ENCODE assay signal across 22 mouse cellular contexts in genomic region chr17:10552295-10553056, GRCm38 (mm10).
DNase-seq lines count a peak whose midpoint lies in the region; ATAC-seq and TF ChIP-seq lines count a peak whose summit lies in the region.
"Had no signal": no experiment of that assay in that cellular context is flagged by ENCODE, and none has a peak within 500 bp of the region (broad histone marks: within the 10 kb centered on the region; RNA-seq: fewer than 3 reads in every experiment).

No protein-coding gene starts in this region.

- H3K79me2 ChIP-seq in myocyte (ENCODE audit: control insufficient read depth, insufficient read depth): no peaks in the 10 kb centered on the region

- H3K27me3 ChIP-seq in forebrain, embryonic 10.5 days (ENCODE audit: poor library complexity, severe bottlenecking): no peaks in the 10 kb centered on the region
- no peaks in the 10 kb centered on the region for H3K27me3 ChIP-seq in forebrain, embryonic 11.5 days (ENCODE audit: control insufficient read depth, insufficient read depth, low read length)
- H3K27me3 ChIP-seq in myocyte (ENCODE audit: control insufficient read depth, insufficient read depth, insufficient read length): no peaks in the 10 kb centered on the region
- H3K27me3 ChIP-seq: CH12.LX; embryonic facial prominence, embryonic 15.5 days; heart, embryonic 13.5 days; hindbrain, embryonic 13.5 days had no signal

- H3K4me3 ChIP-seq in forebrain, embryonic 10.5 days: no peak overlapping the region
- no peak overlapping the region for H3K4me3 ChIP-seq in forebrain, embryonic 11.5 days (ENCODE audit: low read depth, low read length)
- no peak overlapping the region for H3K4me3 ChIP-seq in myocyte
- H3K4me3 ChIP-seq: embryonic facial prominence, embryonic 15.5 days; erythroblast, embryonic 14.5 days; forebrain, embryonic 13.5 days; heart, embryonic 13.5 days; hindbrain, embryonic 13.5 days had no signal

- no peaks in the 10 kb centered on the region for H3K4me1 ChIP-seq in forebrain, embryonic 10.5 days
- no peaks in the 10 kb centered on the region for H3K4me1 ChIP-seq in forebrain, embryonic 11.5 days (replicated peaks; ENCODE audit: control insufficient read depth, insufficient read depth, low read length)
- H3K4me1 ChIP-seq: embryonic facial prominence, embryonic 15.5 days; forebrain, embryonic 13.5 days; hindbrain, embryonic 13.5 days had no signal

- 0 out of 2 replicates have a peak overlapping the region, but pooled peaks have one; percentile 15 for H3K27ac ChIP-seq in forebrain, embryonic 10.5 days
- no peak overlapping the region for H3K27ac ChIP-seq in forebrain, embryonic 11.5 days (ENCODE audit: low read depth, low read length)
- H3K27ac ChIP-seq: embryonic facial prominence, embryonic 15.5 days; forebrain, embryonic 13.5 days; heart, embryonic 13.5 days; hindbrain, embryonic 13.5 days; hindbrain, postnatal 0 days had no signal

- WGBS in forebrain, embryonic 10.5 days: 93% methylated on average over 16 of the region's 16 CpGs
- 94% methylated on average over 16 of the region's 16 CpGs for WGBS in forebrain, embryonic 11.5 days

- no peak for ATAC-seq in forebrain, embryonic 11.5 days (replicated peaks; ENCODE audit: low FRiP score)
- ATAC-seq: forebrain, embryonic 13.5 days; forebrain, postnatal 0 days; hindbrain, postnatal 0 days had no signal

- H3K9me3 ChIP-seq in forebrain, embryonic 10.5 days: no peaks in the 10 kb centered on the region
- H3K9me3 ChIP-seq in forebrain, embryonic 11.5 days (ENCODE audit: control insufficient read depth, low read length): no peaks in the 10 kb centered on the region
- H3K9me3 ChIP-seq: embryonic facial prominence, embryonic 15.5 days; forebrain, embryonic 13.5 days; heart, embryonic 13.5 days; hindbrain, embryonic 13.5 days had no signal

- DNase-seq in forebrain, embryonic 10.5 days (ENCODE audit: extremely low spot score, low spot score): no peak
- DNase-seq in forebrain, embryonic 11.5 days (ENCODE audit: low spot score): no peak
- peak; percentile 16 for DNase-seq in gastrocnemius, postnatal 25 days
- DNase-seq in gastrocnemius, postnatal 4 days (ENCODE audit: low spot score in 2 of 2): no peak
- peak; percentile 28 for DNase-seq in 3134 (ENCODE audit: extremely low read depth, insufficient read length, low spot score)
- no peak for DNase-seq in lung, postnatal 14 days
- DNase-seq: adrenal gland, adult 2 months; adrenal gland, postnatal 36 days; cerebellum, adult 11 months; cerebellum, adult 8-10 months; cerebellum, postnatal 14 days; embryo, embryonic 11 days; forebrain, postnatal 0 days; kidney, adult 11 months had no signal

- no peak overlapping the region for H3K9ac ChIP-seq in forebrain, embryonic 11.5 days (ENCODE audit: low read length)
- H3K9ac ChIP-seq: embryonic facial prominence, embryonic 15.5 days; forebrain, embryonic 13.5 days; forebrain, postnatal 0 days; heart, embryonic 13.5 days; hindbrain, embryonic 13.5 days had no signal

- no peaks in the 10 kb centered on the region for H3K36me3 ChIP-seq in forebrain, embryonic 10.5 days (replicated peaks)
- H3K36me3 ChIP-seq in forebrain, embryonic 11.5 days (ENCODE audit: control insufficient read depth, insufficient read depth, low read length): no peaks in the 10 kb centered on the region
- H3K36me3 ChIP-seq in myocyte (ENCODE audit: control insufficient read depth, insufficient read depth): no peaks in the 10 kb centered on the region
- H3K36me3 ChIP-seq: embryonic facial prominence, embryonic 15.5 days; heart, embryonic 13.5 days; hindbrain, embryonic 13.5 days had no signal

- no peak for TF ChIP-seq POLR2A in myocyte (IDR thresholded peaks at IDR 0.05; ENCODE audit: insufficient read length, low read depth)

- H3K4me2 ChIP-seq in forebrain, embryonic 11.5 days (ENCODE audit: low read depth, low read length, severe bottlenecking): no peak overlapping the region
- no peak overlapping the region for H3K4me2 ChIP-seq in myocyte (ENCODE audit: low read depth)
- H3K4me2 ChIP-seq: embryonic facial prominence, embryonic 15.5 days; forebrain, embryonic 13.5 days; heart, embryonic 13.5 days; hindbrain, embryonic 13.5 days had no signal

- no peak overlapping the region for H3ac ChIP-seq in myocyte (ENCODE audit: control insufficient read depth, insufficient read length)

TF ChIP-seq in myocyte, 11 proteins besides CTCF, POLR2A, EP300 and RAD21:
- TF ChIP-seq MYOD1 (IDR thresholded peaks at IDR 0.05; ENCODE audit: control insufficient read depth in 1 of 3, insufficient read length in 2 of 3, low read depth in 2 of 3) (peak in 1 of 3 experiments; percentile 80), TCF3 (IDR thresholded peaks at IDR 0.05; ENCODE audit: insufficient read length, low read depth) (no peak), MYOG (IDR thresholded peaks at IDR 0.05; ENCODE audit: control insufficient read depth in 1 of 3, insufficient read depth in 1 of 3, insufficient read length in 2 of 3, low read depth in 2 of 3) (peak in 2 of 3 experiments; percentile 4 to 73)

Comparison
In these comparisons a context has a peak if more than half of its experiments do, and no peak if none do; other contexts are left out.
1. DNase-seq: peak in gastrocnemius, postnatal 25 days (single experiment) and 3134 (single experiment); none in forebrain, embryonic 10.5 days (single experiment), forebrain, embryonic 11.5 days (single experiment), gastrocnemius, postnatal 4 days (0 of 2) and lung, postnatal 14 days (single experiment).